Mouse (Mus musculus) liver, embryonic 15.5 days (tissue): ENCODE results near the gene Spop. TPM values are rescaled to one million over a fixed set of nuclear protein-coding genes. Genes with fewer than 3 reads are reported as not detected.

Source experiments
- ATAC-seq: fragments of 200-750 bp; cut with Nextera tagmentation; 2 replicates; pipeline ENCODE4 v1.8.0; 2017; ENCODE audit warnings: moderate number of reproducible peaks, mild to moderate bottlenecking, moderate library complexity; ENCODE audit not compliant: insufficient read depth
- H3K27ac ChIP-seq: fragments of 300-500 bp; sonication (generic); replicated peaks from 2 replicates; pipeline ENCODE4 v1.5.1; 2015; ENCODE audit warnings: mild to moderate bottlenecking, inconsistent platforms
- H3K27me3 ChIP-seq: fragments of 300-500 bp; sonication (generic); 2 replicates; pipeline ENCODE4 v1.6.1; 2015; ENCODE audit warnings: mild to moderate bottlenecking, inconsistent platforms
- H3K36me3 ChIP-seq: fragments of 300-500 bp; sonication (generic); replicated peaks from 2 replicates; pipeline ENCODE4 v1.6.1; 2015; ENCODE audit warnings: moderate library complexity, mild to moderate bottlenecking, inconsistent platforms
- H3K4me1 ChIP-seq: fragments of 300-500 bp; sonication (generic); replicated peaks from 2 replicates; pipeline ENCODE4 v1.6.1; 2015; ENCODE audit warnings: inconsistent platforms
- H3K4me2 ChIP-seq: fragments of 300-500 bp; sonication (generic); 2 replicates; pipeline ENCODE4 v1.6.1; 2015; ENCODE audit warnings: moderate library complexity, mild to moderate bottlenecking, inconsistent platforms
- H3K4me3 ChIP-seq: fragments of 300-500 bp; sonication (generic); replicated peaks from 2 replicates; pipeline ENCODE4 v1.5.1; 2015; ENCODE audit warnings: mild to moderate bottlenecking, inconsistent platforms
- H3K9ac ChIP-seq: fragments of 300-500 bp; sonication (generic); 2 replicates; pipeline ENCODE4 v1.6.1; 2015; ENCODE audit warnings: moderate library complexity, mild to moderate bottlenecking, inconsistent platforms
- H3K9me3 ChIP-seq: fragments of 300-500 bp; sonication (generic); replicated peaks from 2 replicates; pipeline ENCODE4 v1.6.1; 2016; ENCODE audit warnings: inconsistent platforms
- WGBS: fragments of 180-500 bp; shearing (Covaris S2); methylation state at CpG from one replicate; pipeline ENCODE4 v1.1.7; 2015; ENCODE audit warnings: mixed read lengths; ENCODE audit not compliant: insufficient replicate concordance; 5-methylcytosine and 5-hydroxymethylcytosine counted together
- polyA plus RNA-seq: library from polyadenylated mRNA; unstranded; fragments of >200 nt; fragmentation: Nextera tagmentation; extraction: Ambion mirVana; gene quantifications from 2 replicates; pipeline ENCODE4 v1.2.1, GENCODE M21; 2015

Gene Spop
- polyA plus RNA-seq, 1 experiment from 2014 or later, result 67.5 TPM

DNA sequence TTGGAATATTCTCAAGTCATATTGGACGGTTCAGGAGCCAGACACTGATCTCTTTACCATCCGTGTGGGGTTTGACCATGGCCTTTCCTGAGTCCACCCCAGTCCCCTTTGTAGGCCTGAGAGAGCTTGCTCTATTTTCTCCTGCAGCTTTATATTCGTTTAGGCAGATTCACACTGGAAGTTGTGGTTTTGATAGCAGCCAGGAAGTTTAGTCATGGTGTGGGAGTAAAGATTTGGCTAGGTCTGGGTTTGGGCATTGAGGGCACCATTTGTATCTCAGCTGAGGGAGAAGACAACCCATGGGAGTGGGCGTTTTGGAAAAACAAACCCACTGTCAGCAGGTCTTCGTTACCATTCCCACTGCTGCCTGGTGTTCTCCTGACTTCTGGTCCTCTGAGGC is 34.3 kb upstream of the Spop start:
- no peak overlapping the region for H3K9ac ChIP-seq
- H3K27me3 ChIP-seq, result no peaks in the 10 kb centered on the region
- H3K4me3 ChIP-seq, result no peak overlapping the region
- peaks cover 20% of the 10 kb centered on the region for H3K4me1 ChIP-seq
- no peak overlapping the region for H3K4me2 ChIP-seq
- no peaks in the 10 kb centered on the region for H3K9me3 ChIP-seq
- 59% methylated on average over 5 of the region's 5 CpGs for WGBS
- peaks cover 88% of the 10 kb centered on the region for H3K36me3 ChIP-seq
- H3K27ac ChIP-seq, result no peak overlapping the region
- ATAC-seq, result no peak

DNA sequence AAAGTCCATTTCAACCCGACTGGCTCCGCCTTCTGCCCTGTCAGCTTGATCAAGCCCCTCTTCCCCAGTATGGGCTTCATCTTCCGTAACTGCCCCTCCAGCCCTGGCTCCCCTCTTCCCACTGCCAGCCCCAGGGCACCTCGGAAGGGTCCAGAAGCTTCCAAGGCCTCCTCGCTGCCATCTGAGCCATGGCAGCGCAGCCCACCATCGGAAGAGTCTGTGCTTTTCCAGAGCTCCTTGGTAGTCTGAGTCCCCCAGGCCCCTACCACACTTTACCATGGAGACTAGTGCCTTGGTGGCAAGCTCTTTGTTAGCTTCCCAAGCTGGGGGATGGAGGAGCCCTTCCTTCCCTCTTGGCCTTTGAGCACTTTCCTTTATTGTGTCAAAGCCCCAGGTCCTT is 33.2 kb upstream of the Spop start:
- H3K4me1 ChIP-seq, result peaks cover 26% of the 10 kb centered on the region
- no peak for ATAC-seq
- no peaks in the 10 kb centered on the region for H3K9me3 ChIP-seq
- peaks cover 76% of the 10 kb centered on the region for H3K36me3 ChIP-seq
- no peak overlapping the region for H3K4me2 ChIP-seq
- no peak overlapping the region for H3K4me3 ChIP-seq
- H3K27ac ChIP-seq, result 0 out of 2 replicates have a peak overlapping the region, but pooled peaks have one; percentile 0
- no peaks in the 10 kb centered on the region for H3K27me3 ChIP-seq
- 92% methylated on average over 7 of the region's 7 CpGs for WGBS
- no peak overlapping the region for H3K9ac ChIP-seq

DNA sequence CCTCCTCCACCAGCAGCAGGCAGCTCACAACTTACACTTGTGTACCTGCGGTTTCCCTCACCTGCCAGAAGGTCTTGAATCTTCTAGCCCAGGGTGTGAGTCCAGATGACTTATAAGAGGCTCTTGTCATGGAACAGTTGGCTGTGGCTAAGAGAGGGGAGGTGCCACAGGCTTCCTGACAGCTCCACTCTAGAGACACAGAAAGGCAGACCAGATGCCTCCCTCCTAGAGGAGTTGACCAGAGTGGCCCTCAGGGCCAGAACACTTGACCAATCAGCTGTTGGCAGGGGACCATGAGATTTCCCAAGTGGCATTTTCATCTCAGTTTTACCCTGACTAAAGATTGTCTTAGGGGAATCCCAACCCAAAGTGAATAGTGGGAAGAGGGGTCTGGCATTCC is 32.7 kb upstream of the Spop start:
- H3K27ac ChIP-seq, result 0 out of 2 replicates have a peak overlapping the region, but pooled peaks have one; percentile 0
- H3K9ac ChIP-seq, result no peak overlapping the region
- no peaks in the 10 kb centered on the region for H3K27me3 ChIP-seq
- peaks cover 73% of the 10 kb centered on the region for H3K36me3 ChIP-seq
- H3K4me2 ChIP-seq, result no peak overlapping the region
- peaks cover 30% of the 10 kb centered on the region for H3K4me1 ChIP-seq
- ATAC-seq, result no peak
- WGBS, result 92% methylated on average over 1 of the region's 1 CpGs
- no peaks in the 10 kb centered on the region for H3K9me3 ChIP-seq
- no peak overlapping the region for H3K4me3 ChIP-seq

DNA sequence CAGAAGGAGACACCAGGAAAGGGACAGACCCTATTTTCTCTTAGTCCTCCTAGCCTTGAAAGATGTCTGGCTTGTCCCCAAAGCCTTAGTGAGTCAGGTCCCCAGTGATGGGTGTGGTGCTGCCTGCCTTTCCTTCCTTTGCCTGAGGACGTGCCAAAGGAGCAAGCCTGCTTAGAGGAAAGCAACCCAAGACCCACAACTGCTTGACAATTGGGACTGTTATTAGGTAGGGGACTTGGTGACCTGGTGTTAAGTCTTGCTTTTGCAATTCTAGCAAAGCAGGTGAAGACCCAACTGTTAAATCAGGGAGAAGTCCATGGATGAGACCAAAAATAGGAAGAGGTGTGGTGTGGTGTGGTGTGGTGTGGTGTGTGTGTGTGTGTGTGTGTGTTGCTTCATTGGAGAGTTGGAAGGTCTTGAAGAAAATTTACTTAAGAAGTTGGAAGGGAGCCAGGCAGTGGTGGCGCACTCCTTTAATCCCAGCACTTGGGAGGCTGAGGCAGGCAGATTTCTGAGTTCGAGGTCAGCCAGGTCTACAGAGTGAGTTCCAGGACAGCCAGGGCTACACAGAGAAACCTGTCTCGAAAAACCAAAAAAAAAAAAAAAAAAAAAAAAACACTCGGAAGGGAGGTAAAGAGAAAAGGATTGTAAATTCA is 30.4 kb upstream of the Spop start:
- 72% methylated on average over 5 of the region's 5 CpGs for WGBS
- H3K36me3 ChIP-seq, result peaks cover 71% of the 10 kb centered on the region

DNA sequence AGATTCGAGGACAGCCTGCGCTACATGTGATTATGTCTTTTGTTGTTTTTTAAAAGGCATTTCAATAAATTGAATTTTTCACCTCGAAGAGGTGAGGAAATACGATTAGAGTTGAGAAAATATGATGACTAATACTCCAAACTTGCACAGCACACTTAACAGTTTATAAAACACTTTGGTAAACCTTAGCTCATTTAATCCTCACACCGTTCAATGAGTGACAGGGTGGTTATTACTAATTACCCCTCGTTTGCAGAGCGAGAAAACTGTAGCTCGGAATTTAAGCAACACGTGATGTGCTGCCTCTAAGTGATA is 29.9 kb upstream of the Spop start:
- no peak for ATAC-seq
- Histone ChIP-seq H3K27ac (peak overlapping the region; percentile 94), H3K4me1 (peaks cover 42% of the 10 kb centered on the region), H3K4me3 (peak overlapping the region; percentile 89), H3K36me3 (peaks cover 71% of the 10 kb centered on the region), H3K27me3 (no peaks in the 10 kb centered on the region), H3K4me2 (peak overlapping the region; percentile 77), H3K9me3 (no peaks in the 10 kb centered on the region), H3K9ac (peak overlapping the region; percentile 86)
- 32% methylated on average over 9 of the region's 9 CpGs for WGBS

More for the DNA sequence above, 30.4 kb upstream of the Spop start:
- H3K4me3 ChIP-seq, result no peak overlapping the region
- peak overlapping the region; percentile 77 for H3K4me2 ChIP-seq
- no peak overlapping the region for H3K9ac ChIP-seq
- no peaks in the 10 kb centered on the region for H3K27me3 ChIP-seq
- peaks cover 42% of the 10 kb centered on the region for H3K4me1 ChIP-seq
- H3K9me3 ChIP-seq, result no peaks in the 10 kb centered on the region
- no peak for ATAC-seq
- peak overlapping the region; percentile 94 for H3K27ac ChIP-seq

DNA sequence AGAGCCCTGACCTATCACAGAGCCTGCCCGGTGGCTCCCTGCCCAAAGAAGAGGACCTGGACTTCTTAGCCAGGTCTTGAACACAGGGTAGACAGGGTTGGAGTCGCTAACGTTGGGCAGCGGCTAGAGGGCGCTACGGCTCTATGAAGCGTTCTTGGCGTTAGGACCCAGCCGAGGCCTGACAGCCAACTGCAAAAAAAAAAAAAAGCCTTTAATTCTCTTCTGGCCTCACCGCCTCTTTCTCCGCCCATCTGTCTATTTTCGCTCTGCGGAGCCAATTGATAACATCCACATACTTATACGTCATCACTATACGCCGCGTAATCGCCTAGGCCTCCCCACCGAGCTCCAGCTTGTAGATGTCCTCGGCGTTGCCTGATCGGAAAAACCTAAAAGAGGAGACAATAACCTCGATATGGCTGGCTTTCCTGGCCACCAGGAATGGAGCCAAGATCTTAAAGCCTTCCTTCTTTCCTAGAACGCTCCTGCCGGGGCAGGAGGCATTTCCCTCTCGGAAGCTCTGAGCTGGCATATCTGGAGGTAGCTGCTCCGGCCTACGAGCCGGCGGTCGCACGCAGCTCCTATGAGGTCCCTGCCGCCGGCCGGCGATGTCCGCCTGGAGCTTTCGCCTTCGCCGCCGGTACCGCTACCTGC is 29.4 kb upstream of the Spop start, which contains the start of gene Slc35b1:
TSS of gene Slc35b1 (plus strand) at position 374 of the 654 bp plus-strand sequence.
- peaks cover 71% of the 10 kb centered on the region for H3K36me3 ChIP-seq
- ATAC-seq, result peak; percentile 94

DNA sequence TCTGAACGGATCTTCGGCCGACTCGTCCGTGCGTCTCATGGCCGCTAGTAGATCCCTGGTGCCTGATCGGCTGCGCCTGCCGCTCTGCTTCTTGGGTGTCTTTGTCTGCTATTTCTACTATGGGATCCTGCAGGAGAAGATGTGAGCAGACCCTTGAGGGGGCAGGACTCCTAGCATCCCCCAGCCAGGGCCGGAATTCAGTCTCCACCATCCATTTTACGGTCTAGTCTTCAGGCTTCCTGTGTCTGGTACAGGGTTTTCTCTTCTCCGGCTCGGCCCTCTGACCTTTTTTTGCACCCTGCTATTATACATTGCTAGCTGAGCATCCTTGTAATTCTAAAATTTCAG is 28.9 kb upstream of the Spop start:
- ATAC-seq, result no peak
- Histone ChIP-seq H3K9me3 (no peaks in the 10 kb centered on the region), H3K4me1 (peaks cover 42% of the 10 kb centered on the region), H3K4me3 (peak overlapping the region; percentile 89), H3K27ac (peak overlapping the region; percentile 94), H3K9ac (peak overlapping the region; percentile 86), H3K27me3 (no peaks in the 10 kb centered on the region), H3K4me2 (peak overlapping the region; percentile 77), H3K36me3 (peaks cover 71% of the 10 kb centered on the region)
- under 1% methylated on average over 14 of the region's 14 CpGs for WGBS

More for the DNA sequence above, 29.4 kb upstream of the Spop start, which contains the start of gene Slc35b1:
- under 1% methylated on average over 42 of the region's 42 CpGs for WGBS
- H3K4me2 ChIP-seq, result peak within 1 kb of the TSS; percentile 77
- peak within 1 kb of the TSS; percentile 86 for H3K9ac ChIP-seq
- H3K4me3 ChIP-seq, result peak within 1 kb of the TSS; percentile 89
- H3K4me1 ChIP-seq, result peaks cover 42% of the 10 kb centered on the region
- H3K27me3 ChIP-seq, result no peaks in the 10 kb centered on the region
- H3K27ac ChIP-seq, result peak within 1 kb of the TSS; percentile 94
- H3K9me3 ChIP-seq, result no peaks in the 10 kb centered on the region

DNA sequence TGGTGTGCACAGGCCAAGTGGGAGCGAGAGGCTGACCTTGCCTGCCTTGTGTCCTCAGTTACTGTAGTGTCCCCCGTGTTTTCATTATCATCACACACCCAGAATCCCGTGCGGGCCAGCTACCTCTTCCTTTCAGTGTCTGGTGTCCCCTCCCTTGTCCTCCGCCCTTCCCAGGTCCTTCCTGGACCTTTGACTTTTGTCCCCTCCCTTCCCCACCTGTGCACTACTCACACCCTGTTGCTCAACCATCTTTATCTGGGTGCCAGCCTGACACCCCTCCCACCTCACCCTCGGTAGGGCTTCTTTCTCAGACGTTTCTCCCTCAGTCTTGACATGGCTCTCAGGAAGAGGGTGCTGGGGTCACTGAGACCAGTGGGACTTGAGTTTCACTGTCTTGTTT is 26.5 kb upstream of the Spop start:
- no peak overlapping the region for H3K4me2 ChIP-seq
- no peak overlapping the region for H3K9ac ChIP-seq
- no peak overlapping the region for H3K4me3 ChIP-seq
- peaks cover 61% of the 10 kb centered on the region for H3K36me3 ChIP-seq
- peaks cover 37% of the 10 kb centered on the region for H3K4me1 ChIP-seq
- no peak for ATAC-seq
- H3K27me3 ChIP-seq, result no peaks in the 10 kb centered on the region
- H3K9me3 ChIP-seq, result no peaks in the 10 kb centered on the region
- 65% methylated on average over 7 of the region's 7 CpGs for WGBS
- no peak overlapping the region for H3K27ac ChIP-seq

DNA sequence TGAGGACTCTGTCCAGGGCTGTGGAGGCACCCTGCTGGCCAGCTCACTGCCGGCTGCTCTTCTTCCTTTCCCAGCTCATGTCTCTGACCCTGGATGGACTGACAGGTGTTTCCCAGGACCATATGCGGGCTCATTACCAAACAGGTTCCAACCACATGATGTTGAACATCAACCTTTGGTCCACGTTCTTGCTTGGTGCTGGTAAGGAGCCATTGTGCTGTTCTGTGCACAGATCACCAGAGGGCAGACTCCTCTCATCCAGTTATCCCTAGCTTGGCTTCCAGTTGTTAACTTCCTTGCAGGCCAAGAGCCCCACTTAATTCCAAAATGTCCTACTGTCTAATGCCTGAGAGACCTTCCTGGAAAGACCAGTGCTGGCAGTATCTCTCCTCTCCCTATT is 24.9 kb upstream of the Spop start:
- Histone ChIP-seq H3K9ac (no peak overlapping the region), H3K4me2 (no peak overlapping the region), H3K9me3 (no peaks in the 10 kb centered on the region), H3K27me3 (no peaks in the 10 kb centered on the region), H3K36me3 (peaks cover 52% of the 10 kb centered on the region), H3K4me3 (no peak overlapping the region), H3K4me1 (peaks cover 24% of the 10 kb centered on the region), H3K27ac (no peak overlapping the region)
- 73% methylated on average over 3 of the region's 3 CpGs for WGBS
- ATAC-seq, result no peak

DNA sequence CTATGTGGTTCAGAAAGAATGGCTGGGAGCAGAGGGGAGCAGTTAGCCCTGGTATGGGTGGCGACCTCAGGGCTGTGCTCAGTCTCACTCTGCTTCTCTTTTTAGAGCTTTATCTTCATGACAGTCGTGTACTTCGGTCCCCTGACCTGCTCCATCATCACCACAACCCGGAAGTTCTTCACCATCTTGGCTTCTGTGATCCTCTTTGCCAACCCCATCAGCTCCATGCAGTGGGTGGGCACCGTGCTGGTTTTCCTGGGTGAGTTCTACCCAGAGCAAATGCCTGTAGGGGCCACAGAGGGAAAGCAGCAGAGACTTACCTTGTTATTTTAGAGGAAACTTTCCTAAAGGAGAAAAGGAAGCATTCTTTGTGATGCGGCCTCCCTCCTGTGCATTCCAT is 23.5 kb upstream of the Spop start:
- 82% methylated on average over 6 of the region's 6 CpGs for WGBS
- H3K4me3 ChIP-seq, result no peak overlapping the region
- no peak overlapping the region for H3K9ac ChIP-seq
- H3K27ac ChIP-seq, result no peak overlapping the region
- H3K4me2 ChIP-seq, result no peak overlapping the region
- no peaks in the 10 kb centered on the region for H3K27me3 ChIP-seq
- H3K9me3 ChIP-seq, result no peaks in the 10 kb centered on the region
- peaks cover 52% of the 10 kb centered on the region for H3K36me3 ChIP-seq
- no peak for ATAC-seq
- peaks cover 19% of the 10 kb centered on the region for H3K4me1 ChIP-seq

DNA sequence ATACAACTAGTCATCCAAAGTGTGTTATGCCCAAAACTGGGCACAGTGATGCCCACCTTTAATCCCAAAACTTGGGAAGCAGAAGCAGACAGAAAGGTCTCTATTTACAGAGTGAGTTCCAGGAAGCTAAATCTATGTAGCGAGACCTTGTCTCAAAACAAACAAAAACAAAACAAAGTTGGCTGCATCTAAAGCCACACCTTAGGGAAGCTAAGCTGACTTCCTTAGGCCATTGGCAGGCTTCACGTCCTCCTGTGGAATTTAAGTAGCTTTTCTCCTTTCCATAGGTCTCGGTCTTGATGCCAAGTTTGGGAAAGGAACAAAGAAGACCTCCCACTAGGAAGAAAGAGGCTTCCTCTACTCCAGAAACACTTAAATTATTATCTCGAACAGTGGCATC is 22.7 kb upstream of the Spop start:
- Histone ChIP-seq H3K4me3 (no peak overlapping the region), H3K27me3 (0 out of 2 replicates have a peak, but pooled peaks cover 6% of the 10 kb centered on the region), H3K9me3 (no peaks in the 10 kb centered on the region), H3K4me1 (peaks cover 12% of the 10 kb centered on the region), H3K4me2 (no peak overlapping the region), H3K27ac (no peak overlapping the region), H3K36me3 (peaks cover 50% of the 10 kb centered on the region), H3K9ac (no peak overlapping the region)
- ATAC-seq, result no peak
- WGBS, result 73% methylated on average over 4 of the region's 4 CpGs
